Mouse (Mus musculus): Measurements from ENCODE around the gene Pter. TPM values are rescaled to one million over a fixed set of nuclear protein-coding genes. Genes with fewer than 3 reads are reported as not detected.

Gene Pter
- 1 to 10 TPM; 1.0 to 2.2 TPM for total RNA-seq (2021)
- long read RNA-seq, experiment 1, partial matches to known transcripts, result 0 of 2 reads
- long read RNA-seq, experiment 1, other reads (novel, unspliced or antisense), result 2 of 2 reads
- long read RNA-seq, experiment 2, partial matches to known transcripts, result 0 of 2 reads
- long read RNA-seq, experiment 2, other reads (novel, unspliced or antisense), result 1 of 2 reads

GRCm38 (mm10) chr2:12923804-12924591 lies at the start of gene Pter:
Gene Pter (plus strand): TSS chr2:12924041.
- no peak for TF ChIP-seq CTCF (IDR thresholded peaks at IDR 0.05)
- intact Hi-C loops (cut with DNase I), result no loop called here
- Histone ChIP-seq H3K4me3 (peak within 1 kb of the TSS; percentile 38), H3K27ac (no peak within 1 kb of the TSS)
- peak; percentile 23 to 28 for DNase-seq (ENCODE audit: extremely low spot score in 1 of 2, low spot score in 2 of 2)

- no peak for TF ChIP-seq CTCF (IDR thresholded peaks at IDR 0.05)
- intact Hi-C loops (cut with DNase I), result no loop called here
- H3K27ac ChIP-seq, result no peak overlapping the region
Observed at GRCm38 (mm10) chr2:12874232-12874631, 49.6 kb upstream of the Pter start.

GRCm38 (mm10) chr2:12879492-12879891 lies 44.3 kb upstream of the Pter start:
- intact Hi-C loops (cut with DNase I), result no loop called here
- H3K4me3 ChIP-seq, result no peak overlapping the region
- TF ChIP-seq CTCF (IDR thresholded peaks at IDR 0.05), result no peak
- no peak overlapping the region for H3K27ac ChIP-seq
- DNase-seq (ENCODE audit: extremely low spot score in 1 of 2, low spot score in 2 of 2), result no peak

More at GRCm38 (mm10) chr2:12874232-12874631, 49.6 kb upstream of the Pter start:
- H3K4me3 ChIP-seq, result no peak overlapping the region
- DNase-seq (ENCODE audit: extremely low spot score in 1 of 2, low spot score in 2 of 2), result no peak

GRCm38 (mm10) chr2:12881009-12881408 lies 42.8 kb upstream of the Pter start:
- Histone ChIP-seq H3K27ac (no peak overlapping the region), H3K4me3 (no peak overlapping the region)
- intact Hi-C loops (cut with DNase I), result loop anchor here (5.0 kb wide), 3 partner anchors 116 to 181 kb away; no protein-coding TSS in a partner anchor
- DNase-seq (ENCODE audit: extremely low spot score in 1 of 2, low spot score in 2 of 2), result no peak
- TF ChIP-seq CTCF (IDR thresholded peaks at IDR 0.05), result no peak

GRCm38 (mm10) chr2:12883276-12883914 lies 40.4 kb upstream of the Pter start:
- DNase-seq (ENCODE audit: extremely low spot score in 1 of 2, low spot score in 2 of 2), result peak; percentile 48 to 67
- intact Hi-C loops (cut with DNase I), result loop anchor here (5.0 kb wide), 3 partner anchors 114 to 179 kb away; no protein-coding TSS in a partner anchor
- TF ChIP-seq CTCF (IDR thresholded peaks at IDR 0.05), result no peak
- Histone ChIP-seq H3K27ac (no peak overlapping the region), H3K4me3 (no peak overlapping the region)

GRCm38 (mm10) chr2:12887015-12887414 lies 36.8 kb upstream of the Pter start:
- no peak for TF ChIP-seq CTCF (IDR thresholded peaks at IDR 0.05)
- Histone ChIP-seq H3K4me3 (no peak overlapping the region), H3K27ac (no peak overlapping the region)
- DNase-seq (ENCODE audit: extremely low spot score in 1 of 2, low spot score in 2 of 2), result no peak
- intact Hi-C loops (cut with DNase I), result no loop called here

GRCm38 (mm10) chr2:12905786-12906185 lies 18.1 kb upstream of the Pter start:
- DNase-seq (ENCODE audit: extremely low spot score in 1 of 2, low spot score in 2 of 2), result no peak
- TF ChIP-seq CTCF (IDR thresholded peaks at IDR 0.05), result no peak
- intact Hi-C loops (cut with DNase I), result no loop called here
- H3K27ac ChIP-seq, result no peak overlapping the region
- no peak overlapping the region for H3K4me3 ChIP-seq

- H3K4me3 ChIP-seq, result no peak overlapping the region
Observed at GRCm38 (mm10) chr2:12925643-12926042, 1.8 kb downstream of the Pter start.

GRCm38 (mm10) chr2:12930338-12930737 lies 6.5 kb downstream of the Pter start:
- no peak for TF ChIP-seq CTCF (IDR thresholded peaks at IDR 0.05)
- no peak for DNase-seq (ENCODE audit: extremely low spot score in 1 of 2, low spot score in 2 of 2)
- intact Hi-C loops (cut with DNase I), result no loop called here

More at GRCm38 (mm10) chr2:12925643-12926042, 1.8 kb downstream of the Pter start:
- no peak overlapping the region for H3K27ac ChIP-seq
- DNase-seq (ENCODE audit: extremely low spot score in 1 of 2, low spot score in 2 of 2), result no peak
- TF ChIP-seq CTCF (IDR thresholded peaks at IDR 0.05), result no peak
- intact Hi-C loops (cut with DNase I), result no loop called here

GRCm38 (mm10) chr2:12933905-12934304 lies 10.1 kb downstream of the Pter start:
- no peak for DNase-seq (ENCODE audit: extremely low spot score in 1 of 2, low spot score in 2 of 2)
- TF ChIP-seq CTCF (IDR thresholded peaks at IDR 0.05), result no peak

More at GRCm38 (mm10) chr2:12930338-12930737, 6.5 kb downstream of the Pter start:
- no peak overlapping the region for H3K27ac ChIP-seq
- H3K4me3 ChIP-seq, result no peak overlapping the region

GRCm38 (mm10) chr2:12935286-12935685 lies 11.4 kb downstream of the Pter start:
- no peak for DNase-seq (ENCODE audit: extremely low spot score in 1 of 2, low spot score in 2 of 2)
- no peak for TF ChIP-seq CTCF (IDR thresholded peaks at IDR 0.05)
- intact Hi-C loops (cut with DNase I), result no loop called here
- no peak overlapping the region for H3K27ac ChIP-seq
- H3K4me3 ChIP-seq, result no peak overlapping the region

More at GRCm38 (mm10) chr2:12933905-12934304, 10.1 kb downstream of the Pter start:
- no peak overlapping the region for H3K4me3 ChIP-seq
- H3K27ac ChIP-seq, result no peak overlapping the region
- intact Hi-C loops (cut with DNase I), result no loop called here

All from left cerebral cortex, adult 2 months (tissue).